Mouse (Mus musculus) heart, adult 2 months (tissue): Measurements from ENCODE around the gene Omt2a. TPM values are rescaled to one million over a fixed set of nuclear protein-coding genes. Genes with fewer than 3 reads are reported as not detected.

Experiments
- DNase-seq, 2 experiments: peaks; one replicate each; pipeline ENCODE4 v3.0.0; 2021
- H3K27ac ChIP-seq: fragments of 200-600 bp; 2 replicates; pipeline ENCODE4 v1.8.1; 2022
- H3K27me3 ChIP-seq: fragments of 200-500 bp; 2 replicates; pipeline ENCODE4 v1.6.1; 2012; ENCODE audit warnings: mild to moderate bottlenecking, low read length, inconsistent platforms, mixed read lengths; ENCODE audit not compliant: control insufficient read depth, insufficient read depth
- H3K36me3 ChIP-seq: fragments of 200-500 bp; 2 replicates; pipeline ENCODE4 v1.6.1; 2012; ENCODE audit warnings: low read length, inconsistent platforms; ENCODE audit not compliant: control insufficient read depth, insufficient read depth
- H3K4me1 ChIP-seq: fragments of 200-500 bp; 2 replicates; pipeline ENCODE4 v1.6.1; 2011; ENCODE audit warnings: low read length; ENCODE audit not compliant: control insufficient read depth, insufficient read depth
- H3K4me3 ChIP-seq: fragments of 200-600 bp; 2 replicates; pipeline ENCODE4 v1.8.1; 2022
- H3K79me2 ChIP-seq: fragments of 200-500 bp; replicated peaks from 2 replicates; pipeline ENCODE4 v1.6.1; 2012; ENCODE audit warnings: mild to moderate bottlenecking, inconsistent platforms, low read length, moderate library complexity, mixed read lengths; ENCODE audit not compliant: control insufficient read depth, insufficient read depth
- H3K9ac ChIP-seq: fragments of 200-500 bp; 2 replicates; pipeline ENCODE4 v1.6.1; 2012; ENCODE audit warnings: low read depth, mild to moderate bottlenecking, control low read depth, inconsistent platforms, low read length, mixed read lengths
- CTCF ChIP-seq: fragments of 200-600 bp; IDR thresholded peaks from 2 replicates; pipeline ENCODE4 v1.8.1; 2022; ENCODE audit warnings: antibody characterized with exemption, mild to moderate bottlenecking, moderate library complexity
- EP300 ChIP-seq: fragments of 200-500 bp; IDR thresholded peaks from 2 replicates; pipeline ENCODE4 v1.6.1; 2011; ENCODE audit warnings: low read depth, low read length, control low read depth; ENCODE audit not compliant: insufficient read depth
- POLR2A ChIP-seq: fragments of 200-500 bp; IDR thresholded peaks from 2 replicates; pipeline ENCODE4 v1.6.1; 2011; ENCODE audit warnings: mild to moderate bottlenecking, low read depth, low read length, control low read depth; ENCODE audit not compliant: insufficient read depth
- WGBS: fragments of 180-500 bp; shearing (Covaris S2); methylation state at CpG from one replicate; pipeline ENCODE4 v1.1.7; 2018; 5-methylcytosine and 5-hydroxymethylcytosine counted together
- intact Hi-C: fragments of 180-260 bp; cut with DNase I; formaldehyde crosslinking; loops from one replicate; pipeline ENCODE4 v1.15.1; 2025
- long read RNA-seq: library from polyadenylated mRNA; stranded (forward); transcript quantifications from one replicate; pipeline ENCODE4 v2.0.0, GENCODE M21; 2021
- polyA plus RNA-seq: library from polyadenylated mRNA; depleted of rRNA; stranded (reverse); fragments of >200 nt; gene quantifications from 2 replicates; pipeline ENCODE4 v1.2.3, GENCODE M21; 2012; rRNA removed
- total RNA-seq, 2 experiments: library from RNA; stranded (reverse); gene quantifications; 2 replicates each; pipeline ENCODE4 v1.2.3; 2021

Omt2a gene
- total RNA-seq (not detected), polyA plus RNA-seq (not detected in 2 replicates)
- long read RNA-seq = 0 reads

GRCm38 (mm10) chr9:78314696-78315095 is at the start of gene Omt2a:
Omt2a (minus strand) TSS chr9:78314796.
- intact Hi-C loops = no loop called here

GRCm38 (mm10) chr9:78363374-78363773 is 48.8 kb upstream of the Omt2a start:
- no peaks in the 10 kb centered on the region for H3K36me3 ChIP-seq
- no peak overlapping the region for H3K27ac ChIP-seq
- TF ChIP-seq POLR2A (no peak), CTCF (no peak)
- H3K4me1 ChIP-seq = no peaks in the 10 kb centered on the region
- intact Hi-C loops = no loop called here
- H3K9ac ChIP-seq = no peak overlapping the region
- no peaks in the 10 kb centered on the region for H3K79me2 ChIP-seq
- H3K4me3 ChIP-seq = no peak overlapping the region
- H3K27me3 ChIP-seq = no peaks in the 10 kb centered on the region
- WGBS = 35% methylated on average over 6 of the region's 6 CpGs
- DNase-seq = no peak

More at GRCm38 (mm10) chr9:78314696-78315095, at the start of gene Omt2a:
- Histone ChIP-seq H3K27ac (no peak within 1 kb of the TSS), H3K4me1 (no peaks in the 10 kb centered on the region), H3K4me3 (no peak within 1 kb of the TSS), H3K36me3 (no peaks in the 10 kb centered on the region), H3K79me2 (no peaks in the 10 kb centered on the region), H3K27me3 (no peaks in the 10 kb centered on the region), H3K9ac (no peak within 1 kb of the TSS)
- no peak for TF ChIP-seq EP300
- no peak for TF ChIP-seq POLR2A
- TF ChIP-seq CTCF = no peak
- no peak for DNase-seq
- 88% methylated on average over 2 of the region's 2 CpGs for WGBS

- no peak overlapping the region for H3K27ac ChIP-seq
- no peak overlapping the region for H3K9ac ChIP-seq
- H3K27me3 ChIP-seq = no peaks in the 10 kb centered on the region
- H3K79me2 ChIP-seq = no peaks in the 10 kb centered on the region
- DNase-seq = no peak
- intact Hi-C loops = no loop called here
- 62% methylated on average over 2 of the region's 2 CpGs for WGBS
- no peaks in the 10 kb centered on the region for H3K36me3 ChIP-seq
- TF ChIP-seq EP300 (no peak), CTCF (no peak), POLR2A (no peak)
- no peaks in the 10 kb centered on the region for H3K4me1 ChIP-seq
- no peak overlapping the region for H3K4me3 ChIP-seq
Observed at GRCm38 (mm10) chr9:78360484-78360872, 45.9 kb upstream of the Omt2a start.

- Histone ChIP-seq H3K79me2 (no peaks in the 10 kb centered on the region), H3K27ac (no peak overlapping the region), H3K4me1 (no peaks in the 10 kb centered on the region), H3K36me3 (no peaks in the 10 kb centered on the region), H3K4me3 (no peak overlapping the region), H3K9ac (no peak overlapping the region), H3K27me3 (no peaks in the 10 kb centered on the region)
- whole genome bisulfite sequencing = 77% methylated on average over 6 of the region's 6 CpGs
- no peak for TF ChIP-seq CTCF
- no peak for TF ChIP-seq EP300
- no peak for TF ChIP-seq POLR2A
- intact Hi-C loops = loop anchor here (2.0 kb wide), 1 partner anchor 193 kb away; no protein-coding TSS in a partner anchor
- DNase-seq = no peak
Observed at GRCm38 (mm10) chr9:78359750-78360483, 45.3 kb upstream of the Omt2a start.

- TF ChIP-seq POLR2A (no peak), CTCF (peak; percentile 81), EP300 (no peak)
- Histone ChIP-seq H3K4me3 (no peak overlapping the region), H3K4me1 (no peaks in the 10 kb centered on the region), H3K36me3 (no peaks in the 10 kb centered on the region), H3K27ac (no peak overlapping the region), H3K27me3 (no peaks in the 10 kb centered on the region), H3K9ac (no peak overlapping the region), H3K79me2 (no peaks in the 10 kb centered on the region)
- intact Hi-C loops = loop anchor here (2.0 kb wide), 1 partner anchor 195 kb away; no protein-coding TSS in a partner anchor
- peak; percentile 46 to 59 for DNase-seq
- 12% methylated on average over 9 of the region's 9 CpGs for WGBS
Observed at GRCm38 (mm10) chr9:78358053-78358452, 43.5 kb upstream of the Omt2a start.

GRCm38 (mm10) chr9:78355611-78356010 is 41.0 kb upstream of the Omt2a start, which contains the start of gene Gsta2:
Gsta2 (minus strand) TSS chr9:78355788.
- WGBS = 85% methylated on average over 8 of the region's 8 CpGs
- Histone ChIP-seq H3K36me3 (no peaks in the 10 kb centered on the region), H3K27me3 (no peaks in the 10 kb centered on the region), H3K4me3 (no peak within 1 kb of the TSS), H3K4me1 (no peaks in the 10 kb centered on the region), H3K9ac (no peak within 1 kb of the TSS), H3K79me2 (no peaks in the 10 kb centered on the region), H3K27ac (no peak within 1 kb of the TSS)
- no peak for TF ChIP-seq CTCF
- no peak for TF ChIP-seq EP300
- no peak for TF ChIP-seq POLR2A
- no peak for DNase-seq
- intact Hi-C loops = no loop called here
